Mouse (Mus musculus) C2C12 (cell line): ENCODE results near the gene Emp3.
A peak's percentile ranks its signal among the peaks of the same experiment; 100 is the strongest.

Experiments
- CTCF ChIP-seq: IDR thresholded peaks from one replicate; pipeline ENCODE4 v1.5.1; 2011; ENCODE audit not compliant: control insufficient read depth, insufficient read depth, insufficient read length
- MYOD1 ChIP-seq: IDR thresholded peaks from one replicate; pipeline ENCODE4 v1.6.1; 2011; ENCODE audit warnings: low read depth; ENCODE audit not compliant: control insufficient read depth, insufficient read length

GRCm38 (mm10) chr7:45935114-45935513 is 13.9 kb upstream of the Emp3 start:
- TF ChIP-seq CTCF (peak; percentile 39), MYOD1 (no peak)
